Mouse (Mus musculus) monocyte, adult 2 months (primary cell): ENCODE measurements at regions not wholly inside any gene's neighbourhood (a gene's known extent, or its start where the extent isn't known, plus 50 kb on each side); places are given as distances from the start of the nearest gene placed in this dataset.
A peak's percentile ranks its signal among the peaks of the same experiment; 100 is the strongest.
"Not testable (repeated sequence)": the region's sequence is repeated elsewhere in the genome, so short reads cannot be mapped to it uniquely, and the experiment has no call there.

Source experiments
- DNase-seq, 2 experiments: peaks; one replicate each; pipeline ENCODE4 v3.0.0; 2022; ENCODE audit warnings: low spot score in 2 of 2, low read depth in 1 of 2

- DNase-seq = no peak
Observed at GRCm38 (mm10) chr14:58390741-58391140, 320.4 kb downstream of the Fgf9 start.

GRCm38 (mm10) chr14:58387348-58388000, 317.1 kb downstream of the Fgf9 start:
- no peak for DNase-seq

DNA sequence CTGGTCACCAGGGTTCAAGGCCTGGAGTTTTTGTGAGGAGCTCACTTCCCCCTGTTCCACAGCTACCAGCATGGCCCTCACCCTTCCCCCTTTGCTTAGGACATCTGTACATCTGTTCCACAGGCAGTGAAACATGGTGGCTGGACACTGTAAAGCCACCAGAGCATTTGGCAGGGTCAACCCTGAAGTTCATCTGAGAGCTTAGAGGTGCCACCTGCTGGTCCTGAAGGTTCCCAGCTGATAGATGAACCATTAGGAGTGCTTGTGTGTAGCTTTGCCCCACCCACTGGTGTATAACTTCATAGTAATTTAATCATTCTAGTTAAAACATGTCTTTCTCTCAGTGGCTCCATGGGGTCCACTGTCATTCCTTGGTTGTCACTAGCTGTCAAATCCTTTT, 304.7 kb downstream of the Fgf9 start:
- DNase-seq = no peak

GRCm38 (mm10) chr14:58356824-58357223, 286.5 kb downstream of the Fgf9 start:
- DNase-seq = no peak

GRCm38 (mm10) chr14:58352986-58353385, 282.6 kb downstream of the Fgf9 start:
- no peak for DNase-seq

DNA sequence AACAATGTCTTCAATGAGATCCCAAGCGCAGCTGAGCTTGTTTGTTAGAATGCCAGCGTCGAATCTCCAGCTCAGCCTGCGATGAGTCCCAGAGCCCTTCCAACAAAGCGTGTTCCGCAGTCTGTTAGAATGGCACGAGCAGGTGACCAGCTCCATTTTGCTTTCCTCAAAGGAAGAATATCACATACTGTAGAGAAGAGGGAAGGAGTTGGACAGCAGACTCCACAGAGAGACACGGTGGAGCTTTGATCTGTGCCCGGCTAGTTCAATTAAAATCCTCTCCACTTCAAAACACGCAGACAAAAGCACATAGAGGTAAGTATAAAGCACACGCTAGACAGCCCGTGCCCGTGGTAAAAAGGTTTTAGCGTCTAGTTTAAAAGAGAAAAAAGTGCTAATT, 265.8 kb downstream of the Fgf9 start:
- DNase-seq = no peak

DNA sequence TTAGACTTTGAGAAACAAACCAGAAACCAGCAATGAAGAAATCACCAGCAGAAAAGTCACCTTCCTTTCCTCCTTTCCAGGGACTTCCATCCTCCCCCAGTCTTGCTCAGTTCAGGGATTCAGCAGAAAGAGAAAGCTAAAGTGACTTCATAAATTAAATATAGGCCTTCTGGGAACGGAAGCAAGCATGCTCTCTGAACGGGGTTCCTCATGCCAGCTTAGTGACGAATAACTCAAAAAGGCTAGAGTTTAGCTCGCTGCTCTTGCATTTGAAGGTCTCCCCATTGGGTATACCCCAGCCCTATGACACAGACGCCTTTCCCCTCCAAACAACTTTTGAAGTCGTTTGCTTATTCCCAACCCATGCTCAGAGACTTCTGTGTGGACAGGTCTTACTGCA, 252.8 kb downstream of the Fgf9 start:
- DNase-seq = no peak

DNA sequence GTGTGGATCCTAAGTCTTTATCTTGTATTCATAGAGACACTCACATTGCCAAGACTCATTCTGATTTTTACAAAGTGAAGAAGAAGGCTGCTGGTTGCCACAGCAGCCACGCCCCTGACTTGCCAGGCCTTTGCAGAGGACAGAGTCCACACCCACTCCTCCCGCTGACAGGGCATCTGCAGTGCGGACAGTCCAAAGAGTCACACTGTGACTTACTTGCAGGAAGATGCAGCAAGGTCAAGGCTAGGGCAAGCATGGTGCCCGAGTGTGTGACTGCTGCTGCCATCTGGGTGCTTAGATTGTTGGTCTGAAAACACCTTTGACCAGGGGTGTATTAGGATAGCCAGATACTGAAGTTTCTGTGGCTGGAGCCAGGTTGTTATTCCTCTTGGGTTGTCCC, 252.1 kb downstream of the Fgf9 start:
- DNase-seq = no peak

GRCm38 (mm10) chr14:58321875-58322274, 251.5 kb downstream of the Fgf9 start:
- DNase-seq = no peak

DNA sequence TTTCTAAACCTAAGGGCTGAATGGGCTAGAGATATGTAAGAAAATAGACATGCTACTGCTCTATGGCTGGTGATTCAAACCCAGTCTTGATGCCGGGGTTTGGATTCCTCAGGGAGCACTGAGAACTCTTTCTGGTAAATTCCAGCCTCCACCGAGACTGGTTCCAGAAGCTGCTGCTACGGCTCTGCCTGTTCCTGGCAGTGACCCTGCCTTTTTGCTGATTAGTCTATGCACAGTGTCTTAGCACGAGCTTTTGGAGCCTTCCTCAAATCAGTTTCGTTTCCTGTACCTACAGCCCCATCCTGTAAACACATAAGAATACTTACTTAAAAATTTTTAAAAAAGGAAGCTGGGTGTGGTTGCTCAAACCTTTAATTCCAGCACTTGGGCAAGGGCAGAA, 250.9 kb downstream of the Fgf9 start:
- DNase-seq = peak; percentile 18 to 31

DNA sequence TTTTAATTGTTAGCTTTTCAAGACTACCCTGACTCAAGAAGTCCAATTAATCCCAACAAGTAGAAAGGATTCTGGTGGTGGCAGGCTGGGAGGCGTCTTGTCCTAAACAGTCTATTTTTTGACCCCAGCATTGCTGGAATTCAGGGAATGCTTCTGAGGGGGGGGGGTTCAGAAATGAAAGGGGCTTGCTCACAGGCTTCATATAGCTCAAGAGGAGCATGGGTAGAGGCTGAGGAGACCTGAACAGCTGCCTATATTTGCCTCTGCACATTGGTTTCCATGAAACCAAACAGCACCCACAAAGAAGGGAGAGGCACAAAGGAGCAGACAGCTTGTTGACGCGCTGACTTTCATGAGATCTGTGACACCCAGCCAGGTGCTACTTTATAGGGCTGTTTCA, 247.3 kb downstream of the Fgf9 start:
- no peak for DNase-seq

DNA sequence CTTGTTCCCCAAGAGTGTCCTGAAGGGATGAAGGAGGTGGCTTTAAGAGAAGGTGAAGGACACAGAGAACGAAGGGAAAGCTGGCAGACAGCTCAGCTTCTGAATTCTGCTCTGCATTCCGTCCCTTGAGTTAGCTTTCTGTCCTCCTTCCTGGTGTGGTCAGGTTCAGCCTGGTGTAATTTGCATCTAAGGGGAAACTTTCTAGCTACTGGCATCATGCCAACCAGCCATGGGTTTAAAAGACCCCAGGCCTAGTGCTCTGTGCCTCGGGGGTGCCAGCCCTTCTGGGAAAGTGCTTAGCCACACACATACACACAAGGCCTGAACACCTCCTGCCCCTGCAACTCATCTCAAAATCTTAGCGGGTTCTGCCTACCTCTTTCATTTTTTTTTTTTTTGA, 246.9 kb downstream of the Fgf9 start:
- no peak for DNase-seq

GRCm38 (mm10) chr14:58307695-58308094, 237.3 kb downstream of the Fgf9 start:
- DNase-seq = no peak

DNA sequence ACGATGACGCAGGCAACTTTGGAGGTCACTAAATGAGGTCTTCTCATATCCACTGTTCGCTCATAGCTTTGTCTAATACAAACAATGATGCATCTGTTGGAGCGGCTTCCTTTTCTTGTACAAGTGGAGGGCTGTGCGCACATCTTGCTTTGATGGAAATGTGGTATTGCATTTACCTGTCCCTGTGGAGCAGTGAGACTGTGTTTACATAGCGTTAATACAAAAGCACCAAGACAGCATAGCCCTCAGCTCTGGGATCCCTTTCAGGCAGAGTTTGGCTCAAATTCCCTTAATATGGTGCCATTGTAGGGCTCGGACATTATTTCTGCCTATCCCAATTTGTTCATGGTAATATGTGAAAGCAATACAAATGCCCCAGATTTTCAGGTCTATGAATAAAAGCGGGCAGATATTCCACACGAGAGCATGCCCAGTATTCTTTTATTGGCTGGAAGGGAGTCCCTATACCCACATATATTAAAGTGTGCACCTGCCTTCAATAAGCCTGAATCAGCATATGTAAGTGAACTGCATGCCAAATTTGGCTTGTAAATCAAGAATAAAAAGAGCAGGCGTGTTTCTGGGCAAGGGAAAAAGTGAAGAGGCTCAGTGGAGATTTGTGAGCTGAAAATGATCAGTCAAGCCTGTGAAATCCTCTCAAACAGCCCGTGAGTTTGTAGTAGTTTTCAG, 236.6 kb downstream of the Fgf9 start:
- DNase-seq = no peak

DNA sequence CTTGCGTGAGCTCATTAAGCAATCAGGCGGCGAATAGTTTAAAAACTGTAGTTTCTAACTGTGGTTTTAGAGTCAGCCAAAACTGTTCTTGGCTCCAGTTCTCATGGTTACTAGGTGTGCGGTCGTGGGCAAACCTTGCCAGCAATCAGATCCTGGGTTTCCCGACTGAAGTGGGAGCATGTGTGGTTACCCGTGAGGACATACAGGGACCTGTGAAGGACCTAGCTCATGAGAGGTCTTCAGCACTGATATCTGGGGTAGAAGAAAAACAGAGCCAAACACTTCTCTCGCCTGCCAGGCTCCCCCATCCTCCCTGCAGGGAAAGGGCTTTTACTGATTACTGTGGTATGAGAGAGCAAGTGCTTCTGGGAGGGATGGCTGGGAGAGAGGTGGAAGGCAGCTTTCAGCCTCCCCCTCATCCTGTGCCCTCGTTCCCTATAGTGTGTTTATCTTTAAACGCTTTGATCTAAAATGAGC, 230.1 kb downstream of the Fgf9 start:
- no peak for DNase-seq

- DNase-seq = no peak
Observed at GRCm38 (mm10) chr14:58286007-58286525, 215.7 kb downstream of the Fgf9 start.

DNA sequence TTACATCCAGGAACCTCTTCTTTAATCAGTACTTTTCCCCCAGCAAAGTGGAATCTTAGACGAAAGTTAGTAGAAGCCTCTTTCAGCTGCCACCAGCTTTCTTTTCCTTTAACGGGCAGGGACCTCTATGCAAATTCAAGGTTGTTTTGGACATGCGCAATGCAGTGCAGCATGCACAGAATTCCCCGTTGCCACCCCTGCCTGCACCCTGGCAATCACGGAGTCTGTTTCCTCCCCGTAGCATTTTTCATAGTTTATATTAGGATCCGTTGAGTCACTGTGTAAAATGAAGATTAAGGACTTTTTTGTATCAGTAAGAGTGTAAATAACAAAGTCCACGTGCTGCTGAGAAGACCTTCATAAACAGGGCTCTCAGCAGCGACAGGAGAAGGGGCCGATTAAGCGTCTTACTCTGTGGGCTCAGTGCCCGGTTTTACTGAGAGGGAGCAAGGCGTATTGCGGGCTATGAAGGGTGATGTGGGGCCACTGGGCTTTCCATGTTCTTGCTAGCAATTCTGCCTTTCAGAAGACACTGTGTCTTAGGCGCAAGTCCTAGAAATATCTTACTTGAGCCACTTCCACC, 212.5 kb downstream of the Fgf9 start:
- no peak for DNase-seq

GRCm38 (mm10) chr14:58282264-58282663, 211.9 kb downstream of the Fgf9 start:
- no peak for DNase-seq

DNA sequence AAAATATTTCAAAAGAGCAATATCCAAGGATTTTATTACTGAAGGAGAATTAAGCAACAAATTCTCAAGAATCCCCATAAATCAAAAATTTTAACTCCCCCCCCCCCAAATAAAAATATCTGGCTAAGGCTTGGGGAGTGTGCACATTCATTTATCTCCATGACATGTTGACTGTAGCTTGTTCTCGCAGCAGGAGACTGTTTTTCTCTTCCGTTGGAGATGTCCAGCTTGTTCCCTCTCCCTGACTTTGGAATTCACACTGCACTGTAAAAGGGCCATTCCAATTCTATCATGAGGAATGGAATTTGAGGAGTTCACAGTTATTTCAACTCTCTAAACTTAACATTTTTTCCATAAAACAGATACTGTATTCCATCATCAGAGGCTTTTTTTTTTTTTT, 204.1 kb downstream of the Fgf9 start:
- not testable (repeated sequence) for DNase-seq

DNA sequence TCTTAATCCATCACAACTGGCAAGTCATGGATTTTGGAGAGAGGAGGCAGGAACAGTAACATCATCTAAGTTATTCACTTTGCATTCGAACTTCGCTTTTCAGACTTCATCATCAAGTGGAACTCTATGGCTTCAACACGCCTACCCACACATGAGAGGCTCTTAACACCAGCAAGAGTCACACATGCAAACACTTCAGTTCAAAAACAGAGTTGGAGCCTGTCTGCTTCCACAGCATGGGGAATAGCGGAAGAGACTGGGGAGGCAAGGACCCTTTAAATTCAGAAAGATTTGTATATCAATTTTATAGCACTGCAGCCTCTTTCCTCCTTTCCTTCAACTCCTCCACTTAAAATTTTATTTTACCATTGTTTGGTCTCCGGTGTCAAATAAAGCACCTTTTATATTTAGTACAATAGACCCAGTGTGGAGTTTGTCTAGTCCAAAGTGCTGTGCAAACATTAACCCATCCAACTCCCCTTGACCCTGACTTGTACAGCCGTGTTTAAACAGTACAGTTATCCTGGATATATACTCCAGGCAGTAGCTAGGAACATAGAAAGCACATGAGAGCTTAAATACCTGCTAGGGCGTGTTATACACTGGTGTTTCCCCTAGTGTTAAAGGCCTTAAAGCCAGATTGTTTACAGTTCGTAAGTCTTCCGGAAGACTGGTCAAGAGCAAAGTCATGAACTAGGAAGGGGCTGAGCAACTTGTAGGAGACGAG, 203.5 kb downstream of the Fgf9 start:
- no peak for DNase-seq

GRCm38 (mm10) chr14:58265373-58265772, 195.0 kb downstream of the Fgf9 start:
- DNase-seq = no peak

GRCm38 (mm10) chr14:58264401-58264800, 194.1 kb downstream of the Fgf9 start:
- DNase-seq = no peak
